Mouse (Mus musculus) lung, adult 2 months (tissue): ENCODE results near the gene Fut2. TPM values are rescaled to one million over a fixed set of nuclear protein-coding genes. Genes with fewer than 3 reads are reported as not detected.

Experiments
- DNase-seq: peaks from one replicate; pipeline ENCODE4 v3.0.0; 2022
- H3K4me1 ChIP-seq: fragments of 200-500 bp; 2 replicates; pipeline ENCODE4 v1.6.1; 2011; ENCODE audit warnings: low read length; ENCODE audit not compliant: control insufficient read depth, insufficient read depth
- H3K4me3 ChIP-seq: fragments of 200-500 bp; replicated peaks from 2 replicates; pipeline ENCODE3; 2011; ENCODE audit warnings: low read depth, mild to moderate bottlenecking, control low read depth, low read length; ENCODE audit errors: extremely low read depth
- CTCF ChIP-seq: fragments of 200-500 bp; IDR thresholded peaks from 2 replicates; pipeline ENCODE4 v1.5.1; 2011; ENCODE audit warnings: mild to moderate bottlenecking, low read length, control low read depth; ENCODE audit not compliant: insufficient read depth
- POLR2A ChIP-seq: fragments of 200-500 bp; IDR thresholded peaks from 2 replicates; pipeline ENCODE4 v1.6.1; 2011; ENCODE audit warnings: low read depth, mild to moderate bottlenecking, control low read depth, low read length, borderline replicate concordance; ENCODE audit errors: extremely low read depth
- WGBS: fragments of 180-500 bp; shearing (Covaris S2); methylation state at CpG from one replicate; pipeline ENCODE4 v1.1.7; 2018; 5-methylcytosine and 5-hydroxymethylcytosine counted together
- polyA plus RNA-seq: library from polyadenylated mRNA; depleted of rRNA; stranded (reverse); fragments of >200 nt; gene quantifications from 2 replicates; pipeline ENCODE4 v1.2.3, GENCODE M21; 2012

Fut2 gene
- polyA plus RNA-seq, 1 experiment, result 4.1 TPM

GRCm38 (mm10) chr7:45693921-45694591 is 27.9 kb upstream of the Fut2 start, which contains the start of gene Sec1:
Sec1 (minus strand) TSS chr7:45694402.
- TF ChIP-seq CTCF (no peak), POLR2A (no peak)
- WGBS, result 91% methylated on average over 50 of the region's 50 CpGs
- Histone ChIP-seq H3K4me3 (no peak within 1 kb of the TSS), H3K4me1 (no peaks in the 10 kb centered on the region)
- DNase-seq, result no peak

GRCm38 (mm10) chr7:45692364-45692763 is 26.2 kb upstream of the Fut2 start:
- no peak for DNase-seq
- Histone ChIP-seq H3K4me3 (no peak overlapping the region), H3K4me1 (no peaks in the 10 kb centered on the region)
- no peak for TF ChIP-seq POLR2A
- 66% methylated on average over 2 of the region's 2 CpGs for WGBS

- Histone ChIP-seq H3K4me3 (no peak overlapping the region), H3K4me1 (0 out of 2 replicates have a peak, but pooled peaks cover 4% of the 10 kb centered on the region)
- 43% methylated on average over 11 of the region's 11 CpGs for WGBS
- no peak for TF ChIP-seq CTCF
- TF ChIP-seq POLR2A, result no peak
- no peak for DNase-seq
Measured at GRCm38 (mm10) chr7:45689800-45690199, 23.6 kb upstream of the Fut2 start.

- DNase-seq, result no peak
- 0 out of 2 replicates have a peak, but pooled peaks cover 4% of the 10 kb centered on the region for H3K4me1 ChIP-seq
- no peak for TF ChIP-seq POLR2A
- TF ChIP-seq CTCF, result no peak
- 74% methylated on average over 6 of the region's 6 CpGs for WGBS
- no peak overlapping the region for H3K4me3 ChIP-seq
Measured at GRCm38 (mm10) chr7:45689099-45689498, 22.9 kb upstream of the Fut2 start.

- TF ChIP-seq POLR2A, result no peak
- no peak for TF ChIP-seq CTCF
- peaks cover 12% of the 10 kb centered on the region for H3K4me1 ChIP-seq
- no peak for DNase-seq
- no peak overlapping the region for H3K4me3 ChIP-seq
- WGBS, result 43% methylated on average over 3 of the region's 3 CpGs
Measured at GRCm38 (mm10) chr7:45686841-45687240, 20.6 kb upstream of the Fut2 start.

GRCm38 (mm10) chr7:45685811-45686210 is 19.6 kb upstream of the Fut2 start:
- no peak for DNase-seq
- TF ChIP-seq POLR2A, result no peak
- TF ChIP-seq CTCF, result no peak
- Histone ChIP-seq H3K4me3 (no peak overlapping the region), H3K4me1 (peaks cover 17% of the 10 kb centered on the region)
- 58% methylated on average over 10 of the region's 10 CpGs for WGBS

- no peak for DNase-seq
- Histone ChIP-seq H3K4me1 (peaks cover 28% of the 10 kb centered on the region), H3K4me3 (no peak within 1 kb of the TSS)
- TF ChIP-seq POLR2A (no peak), CTCF (no peak)
- 77% methylated on average over 7 of the region's 7 CpGs for WGBS
Measured at GRCm38 (mm10) chr7:45683396-45684050, 17.3 kb upstream of the Fut2 start, which contains the start of gene Ntn5. Ntn5 (plus strand) TSS chr7:45684022.

GRCm38 (mm10) chr7:45682144-45683126 is 16.2 kb upstream of the Fut2 start:
- TF ChIP-seq POLR2A (peak; percentile 59; the same call in 1 of the 2 replicates), CTCF (peak; percentile 99)
- Histone ChIP-seq H3K4me1 (peaks cover 28% of the 10 kb centered on the region), H3K4me3 (peak overlapping the region; percentile 24)
- 24% methylated on average over 14 of the region's 14 CpGs for WGBS
- peak; percentile 81 for DNase-seq
